Mouse (Mus musculus): ENCODE measurements around the gene Lag3. TPM values are rescaled to one million over a fixed set of nuclear protein-coding genes. Genes with fewer than 3 reads are reported as not detected.
A peak's percentile ranks its signal among the peaks of the same experiment; 100 is the strongest.

The Lag3 gene
- total and polyA plus RNA-seq, 3 experiments, result 0.52 to 2.0 (median 1.2) TPM

DNA sequence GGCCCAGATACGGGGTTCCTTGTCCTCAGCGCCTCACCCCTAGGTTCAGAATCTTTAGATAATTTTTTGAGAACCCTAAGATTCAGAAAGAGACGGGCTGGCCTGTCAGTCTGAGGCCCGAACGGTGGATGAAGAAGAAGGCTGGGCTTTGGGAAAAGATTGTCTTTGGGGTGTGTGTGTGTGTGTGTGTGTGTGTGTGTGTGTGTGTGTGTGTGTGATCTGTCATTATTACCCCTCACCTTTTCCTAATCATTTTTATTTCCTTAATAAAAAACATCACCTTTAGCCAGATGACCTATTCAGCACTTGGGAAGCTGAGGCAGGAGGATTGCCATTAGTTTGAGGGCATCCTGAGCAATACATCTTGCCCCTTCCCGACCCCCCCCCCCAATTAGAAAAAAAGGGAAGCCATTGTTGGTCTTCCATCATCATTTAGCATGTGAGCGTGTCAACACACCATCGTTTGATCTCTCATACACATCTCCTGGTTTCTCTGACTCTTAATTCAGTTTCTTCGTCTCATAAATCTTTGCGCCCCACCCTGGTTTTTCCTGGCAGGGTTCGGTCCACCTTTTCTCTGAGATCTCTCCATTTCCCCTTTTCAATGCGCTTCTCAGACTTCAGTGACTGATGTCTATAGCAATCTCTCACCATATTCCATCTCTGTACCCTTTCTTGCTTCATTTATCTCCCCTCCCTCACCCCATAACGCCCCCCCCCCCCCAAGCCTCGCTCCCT is 7.6 kb upstream of the Lag3 start:
- no peak overlapping the region for H3K27ac ChIP-seq (ENCODE audit: insufficient read depth, low read depth)

DNA sequence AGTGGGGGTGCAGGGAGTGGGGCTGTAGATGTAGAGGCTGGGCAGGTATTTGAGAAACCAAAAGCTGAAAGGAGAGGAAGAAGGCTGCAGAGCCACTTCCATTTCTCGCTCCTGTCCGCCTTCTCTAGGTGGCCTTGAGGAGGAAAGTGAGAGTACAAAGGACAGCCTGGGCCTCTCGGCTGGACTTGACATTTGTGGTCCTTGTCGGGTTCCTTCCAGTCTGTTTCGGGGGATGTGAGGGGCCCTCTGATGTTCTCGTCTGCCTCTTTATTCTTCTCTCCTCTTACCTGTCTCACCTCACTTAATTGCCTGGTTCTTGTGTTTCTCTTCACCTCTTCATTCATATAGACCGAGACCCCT is 6.8 kb upstream of the Lag3 start:
- Histone ChIP-seq H3K36me3 (replicated peaks in 1 of 2; ENCODE audit: control insufficient read depth in 1 of 2, insufficient read depth in 1 of 2, low read length in 1 of 2) (peaks cover 0 to 11% of the 10 kb centered on the region in 2 experiments), H3K79me2 (replicated peaks; ENCODE audit: control insufficient read depth, extremely low read depth, insufficient read depth, poor library complexity, severe bottlenecking) (no peaks in the 10 kb centered on the region), H3K9me3 (replicated peaks; ENCODE audit: low read length) (no peaks in the 10 kb centered on the region), H3K9ac (ENCODE audit: insufficient read depth, low read depth) (peak overlapping the region; percentile 86; the same call in 1 of the 2 replicates), H3K4me1 (ENCODE audit: control insufficient read depth in 1 of 2, insufficient read depth in 2 of 2) (peaks cover 7 to 53% of the 10 kb centered on the region in 2 experiments), H3K4me3 (replicated peaks in 1 of 3; ENCODE audit: low read depth in 2 of 3, low read length in 2 of 3, poor library complexity in 1 of 3) (peak overlapping the region; percentile 35 to 82 (median 66)), H3K4me2 (ENCODE audit: insufficient read depth, low read depth, poor library complexity, severe bottlenecking) (peak overlapping the region; percentile 93), H3K27me3 (replicated peaks) (peaks cover 10% of the 10 kb centered on the region), H3K27ac (ENCODE audit: insufficient read depth, low read depth) (no peak overlapping the region)
- no peak for DNase-seq (ENCODE audit: extremely low read depth)
- in situ Hi-C loops (cut with MboI; ENCODE audit: low pct_ligation_motif_present, low pct_unique_long_range_greater_than_20kb, low sequenced_read_pairs) (no loop called here), dilution Hi-C loops (cut with MboI; ENCODE audit: extremely low pct_ligation_motif_present, extremely low pct_unique_long_range_greater_than_20kb, low sequenced_read_pairs) (no loop called here)
- TF ChIP-seq TBP (conservative IDR thresholded peaks at IDR 0.05; ENCODE audit: low read depth, low read length) (no peak), UBTF (IDR thresholded peaks at IDR 0.05; ENCODE audit: low read depth, low read length) (no peak), SIN3A (IDR thresholded peaks at IDR 0.05; ENCODE audit: low read length) (no peak), NRF1 (IDR thresholded peaks at IDR 0.05; ENCODE audit: low read depth, low read length) (no peak), CHD2 (IDR thresholded peaks at IDR 0.05; ENCODE audit: low read length) (no peak), CHD1 (IDR thresholded peaks at IDR 0.05; ENCODE audit: low read depth, low read length) (no peak), KAT2A (IDR thresholded peaks at IDR 0.05; ENCODE audit: insufficient replicate concordance, low read length) (no peak), ZKSCAN1 (IDR thresholded peaks at IDR 0.05; ENCODE audit: borderline replicate concordance, low read depth, low read length) (no peak)

More for the DNA sequence above, 7.6 kb upstream of the Lag3 start:
- H3K9me3 ChIP-seq (replicated peaks; ENCODE audit: low read length), result no peaks in the 10 kb centered on the region
- H3K4me3 ChIP-seq (replicated peaks in 1 of 3; ENCODE audit: low read depth in 2 of 3, low read length in 2 of 3, poor library complexity in 1 of 3), result no peak overlapping the region
- H3K27me3 ChIP-seq (replicated peaks), result peaks cover 10% of the 10 kb centered on the region
- H3K79me2 ChIP-seq (replicated peaks; ENCODE audit: control insufficient read depth, extremely low read depth, insufficient read depth, poor library complexity, severe bottlenecking), result no peaks in the 10 kb centered on the region
- dilution Hi-C loops (cut with MboI; ENCODE audit: extremely low pct_ligation_motif_present, extremely low pct_unique_long_range_greater_than_20kb, low sequenced_read_pairs) (no loop called here), in situ Hi-C loops (cut with MboI; ENCODE audit: low pct_ligation_motif_present, low pct_unique_long_range_greater_than_20kb, low sequenced_read_pairs) (no loop called here)
- peaks cover 7 to 52% of the 10 kb centered on the region in 2 experiments for H3K4me1 ChIP-seq (ENCODE audit: control insufficient read depth in 1 of 2, insufficient read depth in 2 of 2)
- H3K36me3 ChIP-seq (replicated peaks in 1 of 2; ENCODE audit: control insufficient read depth in 1 of 2, insufficient read depth in 1 of 2, low read length in 1 of 2), result peaks cover 0 to 7% of the 10 kb centered on the region in 2 experiments
- H3K9ac ChIP-seq (ENCODE audit: insufficient read depth, low read depth), result no peak overlapping the region
- H3K4me2 ChIP-seq (ENCODE audit: insufficient read depth, low read depth, poor library complexity, severe bottlenecking), result peak overlapping the region; percentile 93; the same call in 1 of the 2 replicates
- no peak for DNase-seq (ENCODE audit: extremely low read depth)
- TF ChIP-seq MEF2A (IDR thresholded peaks at IDR 0.05; ENCODE audit: borderline replicate concordance, low read depth, low read length), result no peak
- no peak for TF ChIP-seq EP300 (IDR thresholded peaks at IDR 0.05; ENCODE audit: low read length)
- TF ChIP-seq POLR2A (IDR thresholded peaks at IDR 0.05; ENCODE audit: low read depth, low read length), result no peak
- TF ChIP-seq ZMIZ1 (IDR thresholded peaks at IDR 0.05; ENCODE audit: low read depth, low read length), result no peak
- no peak for TF ChIP-seq MXI1 (IDR thresholded peaks at IDR 0.05; ENCODE audit: low read depth, low read length)
- no peak for TF ChIP-seq ZC3H11A (IDR thresholded peaks at IDR 0.05; ENCODE audit: low read depth, low read length)
- no peak for TF ChIP-seq JUN (IDR thresholded peaks at IDR 0.05; ENCODE audit: insufficient read depth, low read depth, low read length)
- TF ChIP-seq ELF1 (IDR thresholded peaks at IDR 0.05; ENCODE audit: low read depth, low read length), result no peak
- no peak for TF ChIP-seq UBTF (IDR thresholded peaks at IDR 0.05; ENCODE audit: low read depth, low read length)
- no peak for TF ChIP-seq ZNF384 (IDR thresholded peaks at IDR 0.05; ENCODE audit: low read depth, low read length)
- no peak for TF ChIP-seq RCOR1 (conservative IDR thresholded peaks at IDR 0.05; ENCODE audit: low read depth, low read length)
- no peak for TF ChIP-seq E2F4 (IDR thresholded peaks at IDR 0.05; ENCODE audit: insufficient replicate concordance, low read depth, low read length)
- TF ChIP-seq JUND (conservative IDR thresholded peaks at IDR 0.05; ENCODE audit: low read depth, low read length), result no peak
- no peak for TF ChIP-seq USF2 (conservative IDR thresholded peaks at IDR 0.05; ENCODE audit: low read depth, low read length)
